Mouse (Mus musculus): Measurements from ENCODE around the gene Tnpo3. TPM values are rescaled to one million over a fixed set of nuclear protein-coding genes. Genes with fewer than 3 reads are reported as not detected.
A peak's percentile ranks its signal among the peaks of the same experiment; 100 is the strongest.

Tnpo3 gene
- polyA plus RNA-seq, 1 experiment from 2014 or later, result 83.4 TPM

DNA sequence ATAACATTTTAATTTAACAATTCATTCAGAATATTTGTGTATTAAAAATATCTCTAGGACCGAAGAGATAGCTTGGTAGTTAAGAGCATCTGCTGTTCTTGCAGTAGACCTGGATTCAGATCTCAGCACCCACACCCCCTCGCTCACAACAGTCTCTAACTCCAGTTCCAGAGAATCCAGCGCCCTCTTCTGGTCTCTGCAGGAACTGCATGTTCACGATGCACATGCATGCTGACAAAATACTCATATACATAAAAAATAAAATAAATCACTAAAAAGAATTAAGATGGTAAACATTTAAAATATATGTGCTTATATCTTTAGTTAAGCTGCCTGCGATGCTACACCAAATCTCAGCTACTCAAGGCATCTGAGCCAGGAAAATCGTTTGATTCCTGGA is 84.4 kb downstream of the Tnpo3 start:
- ATAC-seq, result no peak
- Histone ChIP-seq H3K27me3 (replicated peaks; ENCODE audit: control insufficient read depth, insufficient read depth, low read length) (peaks cover 23% of the 10 kb centered on the region), H3K27ac (ENCODE audit: low read depth, low read length) (no peak overlapping the region), H3K9ac (ENCODE audit: low read depth, low read length) (no peak overlapping the region), H3K4me3 (ENCODE audit: low read length) (no peak overlapping the region), H3K36me3 (ENCODE audit: control insufficient read depth, insufficient read depth, low read length) (no peaks in the 10 kb centered on the region), H3K4me1 (ENCODE audit: control insufficient read depth, insufficient read depth, low read depth, low read length) (peaks cover 21% of the 10 kb centered on the region), H3K4me2 (ENCODE audit: low read length) (no peak overlapping the region), H3K9me3 (ENCODE audit: control insufficient read depth, low read length) (no peaks in the 10 kb centered on the region)
- 70% methylated on average over 6 of the region's 6 CpGs for WGBS

DNA sequence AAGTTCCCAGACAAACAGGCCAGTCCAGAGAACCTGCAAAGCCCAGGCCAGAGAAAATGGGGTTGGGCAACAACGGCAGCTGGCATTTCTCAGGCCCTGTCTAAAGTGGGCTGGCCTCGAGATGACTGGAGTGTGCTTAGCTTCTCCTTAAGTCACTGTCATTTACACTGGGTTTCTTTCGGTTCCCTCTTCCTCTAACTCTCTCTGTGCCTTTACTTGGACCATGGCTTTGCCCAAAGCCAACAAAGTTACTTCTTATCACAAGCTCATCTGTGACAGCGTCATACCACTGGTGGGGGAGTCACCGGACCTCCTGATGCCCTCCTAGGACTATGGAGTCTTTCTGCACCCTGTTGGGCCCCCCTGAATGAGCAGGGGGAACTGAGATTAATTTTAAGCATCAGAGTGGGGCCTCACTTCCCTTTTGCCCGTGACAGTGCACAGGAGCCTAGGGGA is 85.6 kb downstream of the Tnpo3 start:
- Histone ChIP-seq H3K9me3 (ENCODE audit: control insufficient read depth, low read length) (no peaks in the 10 kb centered on the region), H3K9ac (ENCODE audit: low read depth, low read length) (no peak overlapping the region), H3K4me3 (ENCODE audit: low read length) (no peak overlapping the region), H3K36me3 (ENCODE audit: control insufficient read depth, insufficient read depth, low read length) (no peaks in the 10 kb centered on the region), H3K4me2 (ENCODE audit: low read length) (no peak overlapping the region), H3K4me1 (ENCODE audit: control insufficient read depth, insufficient read depth, low read depth, low read length) (peaks cover 21% of the 10 kb centered on the region), H3K27me3 (replicated peaks; ENCODE audit: control insufficient read depth, insufficient read depth, low read length) (peaks cover 12% of the 10 kb centered on the region), H3K27ac (ENCODE audit: low read depth, low read length) (no peak overlapping the region)
- no peak for ATAC-seq
- 80% methylated on average over 6 of the region's 6 CpGs for WGBS

DNA sequence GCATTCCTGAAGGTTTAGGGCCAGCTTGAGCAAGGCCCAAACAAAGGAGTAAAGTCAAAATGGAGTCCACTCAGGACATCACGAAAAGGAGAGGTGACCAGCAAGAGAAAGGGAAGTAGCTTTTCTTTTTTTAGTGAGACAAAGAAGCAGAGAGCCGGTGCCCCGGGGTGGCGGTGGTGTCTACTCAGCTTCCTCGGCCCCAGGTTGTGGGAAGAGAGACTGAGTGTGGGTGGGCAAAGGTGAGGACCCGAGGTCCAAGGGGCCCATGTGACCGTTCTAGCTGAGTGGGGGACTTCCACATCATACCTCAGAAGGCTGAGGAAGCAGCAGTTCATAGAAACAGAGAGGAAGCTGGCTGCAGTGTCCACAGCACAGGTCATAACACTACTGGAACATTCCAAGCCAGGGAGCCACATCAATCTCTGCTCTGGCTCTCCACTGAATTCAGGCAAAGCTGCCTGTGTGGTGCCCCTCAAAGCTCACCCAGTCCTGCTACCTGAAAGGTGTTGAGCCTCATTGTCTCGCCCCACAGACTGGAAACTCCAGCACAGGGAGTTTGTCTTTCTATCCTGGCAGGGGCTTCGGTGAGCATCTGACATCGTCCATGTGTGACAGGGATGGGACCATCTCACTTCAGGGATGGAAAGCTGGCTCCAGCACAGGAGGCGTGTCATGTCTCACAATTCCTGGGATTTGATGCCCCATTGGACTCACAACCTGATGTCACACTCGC is 86.2 kb downstream of the Tnpo3 start:
- peaks cover 21% of the 10 kb centered on the region for H3K4me1 ChIP-seq (ENCODE audit: control insufficient read depth, insufficient read depth, low read depth, low read length)
- no peak for ATAC-seq
- WGBS, result 82% methylated on average over 12 of the region's 12 CpGs
- H3K4me3 ChIP-seq (ENCODE audit: low read length), result no peak overlapping the region
- H3K27ac ChIP-seq (ENCODE audit: low read depth, low read length), result no peak overlapping the region
- H3K27me3 ChIP-seq (replicated peaks; ENCODE audit: control insufficient read depth, insufficient read depth, low read length), result peaks cover 11% of the 10 kb centered on the region; the same call in 1 of the 2 replicates
- H3K9ac ChIP-seq (ENCODE audit: low read depth, low read length), result no peak overlapping the region
- no peak overlapping the region for H3K4me2 ChIP-seq (ENCODE audit: low read length)
- no peaks in the 10 kb centered on the region for H3K9me3 ChIP-seq (ENCODE audit: control insufficient read depth, low read length)
- H3K36me3 ChIP-seq (ENCODE audit: control insufficient read depth, insufficient read depth, low read length), result no peaks in the 10 kb centered on the region

DNA sequence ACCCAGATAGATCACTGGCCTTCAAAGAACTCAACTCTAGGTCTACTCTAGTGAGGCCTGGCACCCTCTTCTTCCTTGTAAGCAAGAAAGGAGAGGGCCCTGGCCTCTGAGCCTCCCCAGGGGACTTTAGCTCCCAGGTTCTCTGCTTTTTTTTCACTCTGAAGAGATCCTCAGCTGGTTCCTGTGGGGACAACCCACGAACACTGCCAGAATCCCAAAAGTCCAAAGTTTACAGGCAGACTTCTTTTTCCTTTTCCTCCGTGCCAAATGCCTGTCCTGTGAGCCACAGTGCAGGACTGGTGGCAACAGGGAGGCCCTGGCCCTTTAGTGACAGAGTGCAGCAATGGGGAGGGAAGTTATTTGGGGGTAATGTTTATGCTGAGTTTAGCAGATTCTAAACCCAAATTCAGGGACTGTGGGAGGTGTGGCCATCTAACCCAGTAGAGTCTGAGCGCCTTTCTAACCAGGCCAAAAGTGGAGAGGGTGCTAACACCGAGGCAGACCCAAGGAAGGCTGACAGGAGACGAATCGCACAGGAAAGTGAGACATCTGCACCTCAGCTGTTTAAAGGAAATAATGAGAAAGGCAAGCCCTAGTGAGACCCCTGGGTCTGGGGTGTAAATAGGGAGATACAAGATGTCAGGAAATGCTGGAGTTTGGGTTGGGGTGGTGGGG is 86.9 kb downstream of the Tnpo3 start:
- Histone ChIP-seq H3K4me3 (ENCODE audit: low read length) (no peak overlapping the region), H3K27me3 (replicated peaks; ENCODE audit: control insufficient read depth, insufficient read depth, low read length) (peaks cover 5% of the 10 kb centered on the region; the same call in 1 of the 2 replicates)
- WGBS, result 80% methylated on average over 6 of the region's 6 CpGs

DNA sequence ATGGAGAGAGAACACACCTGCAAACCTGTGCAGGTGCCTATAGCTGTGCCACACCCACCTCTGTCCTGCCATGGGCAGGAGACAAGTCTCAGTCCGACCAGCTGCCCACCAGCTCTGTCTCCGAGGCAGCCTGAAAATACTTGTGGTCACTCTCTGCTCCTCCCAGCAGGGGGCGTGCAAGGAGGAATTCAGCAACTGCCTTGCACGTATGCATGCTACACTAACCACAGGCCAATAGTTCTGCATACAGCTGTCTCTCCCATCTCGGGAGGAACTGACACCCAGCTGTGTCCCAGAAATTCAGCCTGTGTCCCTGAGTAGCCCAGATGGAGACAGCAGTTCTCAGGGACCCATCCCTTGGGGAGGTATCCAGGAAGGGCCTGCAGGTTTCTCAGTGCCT is 92.5 kb downstream of the Tnpo3 start:
- no peak for ATAC-seq
- Histone ChIP-seq H3K4me1 (ENCODE audit: control insufficient read depth, insufficient read depth, low read depth, low read length) (peaks cover 4% of the 10 kb centered on the region), H3K9me3 (ENCODE audit: control insufficient read depth, low read length) (no peaks in the 10 kb centered on the region), H3K27me3 (replicated peaks; ENCODE audit: control insufficient read depth, insufficient read depth, low read length) (no peaks in the 10 kb centered on the region), H3K9ac (ENCODE audit: low read depth, low read length) (no peak overlapping the region), H3K27ac (ENCODE audit: low read depth, low read length) (no peak overlapping the region), H3K36me3 (ENCODE audit: control insufficient read depth, insufficient read depth, low read length) (no peaks in the 10 kb centered on the region), H3K4me2 (ENCODE audit: low read length) (no peak overlapping the region), H3K4me3 (ENCODE audit: low read length) (no peak overlapping the region)
- whole genome bisulfite sequencing, result 9% methylated on average over 5 of the region's 5 CpGs

More for the DNA sequence above, 86.9 kb downstream of the Tnpo3 start:
- H3K9ac ChIP-seq (ENCODE audit: low read depth, low read length), result no peak overlapping the region
- no peaks in the 10 kb centered on the region for H3K36me3 ChIP-seq (ENCODE audit: control insufficient read depth, insufficient read depth, low read length)
- H3K4me2 ChIP-seq (ENCODE audit: low read length), result no peak overlapping the region
- peaks cover 18% of the 10 kb centered on the region for H3K4me1 ChIP-seq (ENCODE audit: control insufficient read depth, insufficient read depth, low read depth, low read length)
- ATAC-seq, result no peak
- H3K27ac ChIP-seq (ENCODE audit: low read depth, low read length), result no peak overlapping the region
- no peaks in the 10 kb centered on the region for H3K9me3 ChIP-seq (ENCODE audit: control insufficient read depth, low read length)

DNA sequence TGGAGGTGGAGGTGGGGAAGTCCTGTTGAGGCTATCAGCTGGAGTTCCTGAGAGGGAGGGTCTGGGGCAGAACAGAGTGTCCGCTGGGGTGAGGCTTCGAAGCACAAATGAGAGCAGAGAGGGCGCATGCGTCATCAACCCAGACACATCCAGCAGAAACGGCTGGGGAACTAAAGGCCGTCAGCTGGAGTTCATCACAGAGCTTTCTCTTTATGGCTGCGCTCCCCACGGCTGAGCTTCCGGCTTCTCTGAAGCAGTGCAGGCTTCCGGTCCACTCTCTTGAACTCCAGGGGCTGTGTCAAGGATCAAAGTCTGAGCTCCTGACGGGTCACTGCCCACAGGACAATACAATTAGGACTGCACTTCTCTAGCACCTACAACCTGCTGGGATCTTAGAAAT is 96.4 kb downstream of the Tnpo3 start:
- 2% methylated on average over 11 of the region's 11 CpGs for WGBS
- H3K27ac ChIP-seq (ENCODE audit: low read depth, low read length), result no peak overlapping the region

DNA sequence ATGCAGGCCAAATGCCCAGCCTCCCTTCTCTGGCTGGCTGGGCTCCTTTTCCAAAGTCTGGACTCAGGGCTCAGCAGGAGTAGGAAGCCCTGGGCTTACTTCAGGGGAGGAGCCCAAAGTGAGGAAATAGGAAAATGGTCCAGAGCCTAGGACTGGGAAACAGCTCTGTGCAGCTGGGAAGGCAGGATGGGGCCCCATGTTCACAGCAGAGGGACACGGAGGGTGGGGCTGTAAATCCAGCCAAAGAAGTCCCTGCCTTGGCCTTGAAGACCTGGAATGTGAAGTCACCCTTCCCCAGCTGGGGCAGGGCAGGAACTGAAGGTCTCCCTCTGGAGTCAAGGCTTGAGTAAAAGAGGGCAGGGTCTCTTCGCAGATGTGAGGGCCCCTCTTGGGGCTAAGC is 100.6 kb downstream of the Tnpo3 start:
- ATAC-seq, result no peak
- Histone ChIP-seq H3K4me1 (ENCODE audit: control insufficient read depth, insufficient read depth, low read depth, low read length) (peaks cover 11% of the 10 kb centered on the region), H3K4me2 (ENCODE audit: low read length) (no peak overlapping the region), H3K27ac (ENCODE audit: low read depth, low read length) (no peak overlapping the region), H3K9me3 (ENCODE audit: control insufficient read depth, low read length) (no peaks in the 10 kb centered on the region), H3K27me3 (replicated peaks; ENCODE audit: control insufficient read depth, insufficient read depth, low read length) (peaks cover 16% of the 10 kb centered on the region), H3K36me3 (ENCODE audit: control insufficient read depth, insufficient read depth, low read length) (no peaks in the 10 kb centered on the region), H3K9ac (ENCODE audit: low read depth, low read length) (no peak overlapping the region), H3K4me3 (ENCODE audit: low read length) (no peak overlapping the region)
- 43% methylated on average over 2 of the region's 2 CpGs for WGBS

More for the DNA sequence above, 96.4 kb downstream of the Tnpo3 start:
- peak; percentile 81 for ATAC-seq
- Histone ChIP-seq H3K9ac (ENCODE audit: low read depth, low read length) (0 out of 2 replicates have a peak overlapping the region, but pooled peaks have one; percentile 11), H3K9me3 (ENCODE audit: control insufficient read depth, low read length) (no peaks in the 10 kb centered on the region), H3K27me3 (replicated peaks; ENCODE audit: control insufficient read depth, insufficient read depth, low read length) (peaks cover 7% of the 10 kb centered on the region; the same call in 1 of the 2 replicates), H3K4me2 (ENCODE audit: low read length) (peak overlapping the region; percentile 56), H3K36me3 (ENCODE audit: control insufficient read depth, insufficient read depth, low read length) (no peaks in the 10 kb centered on the region), H3K4me3 (ENCODE audit: low read length) (peak overlapping the region; percentile 24), H3K4me1 (ENCODE audit: control insufficient read depth, insufficient read depth, low read depth, low read length) (peaks cover 4% of the 10 kb centered on the region)

- H3K27ac ChIP-seq (ENCODE audit: low read depth, low read length), result 0 out of 2 replicates have a peak within 1 kb of the TSS, but pooled peaks have one; percentile 29
- peak within 1 kb of the TSS; percentile 68 for H3K9ac ChIP-seq (ENCODE audit: low read depth, low read length)
- under 1% methylated on average over 38 of the region's 47 CpGs for WGBS
- H3K9me3 ChIP-seq (ENCODE audit: control insufficient read depth, low read length), result no peaks in the 10 kb centered on the region
- peaks cover 16% of the 10 kb centered on the region for H3K27me3 ChIP-seq (replicated peaks; ENCODE audit: control insufficient read depth, insufficient read depth, low read length)
- peak; percentile 59 for ATAC-seq
- H3K4me2 ChIP-seq (ENCODE audit: low read length), result peak within 1 kb of the TSS; percentile 66
- no peaks in the 10 kb centered on the region for H3K36me3 ChIP-seq (ENCODE audit: control insufficient read depth, insufficient read depth, low read length)
- H3K4me3 ChIP-seq (ENCODE audit: low read length), result peak within 1 kb of the TSS; percentile 54
- peaks cover 7% of the 10 kb centered on the region for H3K4me1 ChIP-seq (ENCODE audit: control insufficient read depth, insufficient read depth, low read depth, low read length)
These were observed 102.0 kb downstream of the Tnpo3 start, which contains the start of gene Kcp for GRCm38 (mm10) chr6:29507447-29508309. TSS of gene Kcp (minus strand) at chr6:29507952.
